Mouse (Mus musculus) hindbrain, embryonic 13.5 days (tissue): ENCODE results near the gene Echdc2. TPM values are rescaled to one million over a fixed set of nuclear protein-coding genes. Genes with fewer than 3 reads are reported as not detected.

Experiments
- ATAC-seq: fragments of 200-750 bp; cut with Nextera tagmentation; 2 replicates; pipeline ENCODE4 v1.8.0; 2017; ENCODE audit warnings: moderate TSS enrichment; ENCODE audit not compliant: low FRiP score
- H3K27ac ChIP-seq: fragments of 300-500 bp; sonication (generic); 2 replicates; pipeline ENCODE4 v1.5.1; 2015; ENCODE audit warnings: inconsistent platforms, mild to moderate bottlenecking, moderate library complexity
- H3K27me3 ChIP-seq: fragments of 300-500 bp; sonication (generic); 2 replicates; pipeline ENCODE4 v1.6.1; 2015; ENCODE audit warnings: mild to moderate bottlenecking, inconsistent platforms
- H3K36me3 ChIP-seq: fragments of 300-500 bp; sonication (generic); 2 replicates; pipeline ENCODE4 v1.6.1; 2015; ENCODE audit warnings: mild to moderate bottlenecking, inconsistent platforms
- H3K4me1 ChIP-seq: fragments of 300-500 bp; sonication (generic); replicated peaks from 2 replicates; pipeline ENCODE4 v1.6.1; 2015; ENCODE audit warnings: inconsistent platforms
- H3K4me2 ChIP-seq: fragments of 300-500 bp; sonication (generic); 2 replicates; pipeline ENCODE4 v1.6.1; 2015; ENCODE audit warnings: inconsistent platforms, mild to moderate bottlenecking, moderate library complexity
- H3K4me3 ChIP-seq: fragments of 300-500 bp; sonication (generic); 2 replicates; pipeline ENCODE4 v1.5.1; 2015; ENCODE audit warnings: mild to moderate bottlenecking, inconsistent platforms
- H3K9ac ChIP-seq: fragments of 300-500 bp; sonication (generic); 2 replicates; pipeline ENCODE4 v1.6.1; 2015; ENCODE audit warnings: mild to moderate bottlenecking, inconsistent platforms
- H3K9me3 ChIP-seq: fragments of 300-500 bp; sonication (generic); 2 replicates; pipeline ENCODE4 v1.6.1; 2016; ENCODE audit warnings: inconsistent platforms
- WGBS: fragments of 180-500 bp; shearing (Covaris S2); methylation state at CpG from one replicate; pipeline ENCODE4 v1.1.7; 2015; 5-methylcytosine and 5-hydroxymethylcytosine counted together
- polyA plus RNA-seq: library from polyadenylated mRNA; unstranded; fragments of >200 nt; fragmentation: Nextera tagmentation; extraction: Ambion mirVana; gene quantifications from 2 replicates; pipeline ENCODE4 v1.2.1, GENCODE M21; 2015

The Echdc2 gene
- polyA plus RNA-seq, 1 experiment from 2014 or later, result 9.9 TPM

GRCm38 (mm10) chr4:108217332-108218179 lies 52.3 kb downstream of the Echdc2 start, which contains the start of gene Zyg11a:
Gene Zyg11a, minus strand, starts transcription at chr4:108218048.
- no peaks in the 10 kb centered on the region for H3K36me3 ChIP-seq
- no peaks in the 10 kb centered on the region for H3K9me3 ChIP-seq
- no peak for ATAC-seq
- H3K27me3 ChIP-seq, result peaks cover 69% of the 10 kb centered on the region
- H3K4me3 ChIP-seq, result peak within 1 kb of the TSS; percentile 41
- peak within 1 kb of the TSS; percentile 29; the same call in 1 of the 2 replicates for H3K9ac ChIP-seq
- H3K4me2 ChIP-seq, result peak within 1 kb of the TSS; percentile 56
- no peak within 1 kb of the TSS for H3K27ac ChIP-seq
- peaks cover 8% of the 10 kb centered on the region for H3K4me1 ChIP-seq
- 1% methylated on average over 86 of the region's 107 CpGs for whole genome bisulfite sequencing

DNA sequence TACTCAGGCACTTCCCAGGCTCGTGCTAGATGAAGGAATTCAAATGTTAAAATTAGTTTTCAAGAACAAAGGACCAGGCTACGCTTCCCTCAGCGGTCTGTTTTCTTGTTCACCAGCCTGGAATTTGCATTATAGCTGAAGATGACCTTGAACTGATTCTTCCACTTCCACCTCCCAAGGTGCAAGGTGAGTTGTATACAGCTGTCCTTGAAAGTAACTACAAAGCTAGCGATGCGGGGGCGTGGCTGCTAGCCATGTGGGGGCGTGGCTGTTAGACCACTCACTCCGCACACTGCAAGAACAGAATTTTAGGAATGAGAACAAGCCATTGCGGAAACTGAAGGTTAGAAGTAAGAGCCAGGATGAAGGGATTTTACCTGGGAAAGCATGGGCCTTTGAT lies 53.8 kb downstream of the Echdc2 start:
- no peak overlapping the region for H3K9ac ChIP-seq
- no peak for ATAC-seq
- H3K36me3 ChIP-seq, result no peaks in the 10 kb centered on the region
- H3K4me3 ChIP-seq, result no peak overlapping the region
- peaks cover 66% of the 10 kb centered on the region for H3K27me3 ChIP-seq
- H3K4me1 ChIP-seq, result peaks cover 8% of the 10 kb centered on the region
- WGBS, result 7% methylated on average over 9 of the region's 9 CpGs
- no peak overlapping the region for H3K4me2 ChIP-seq
- H3K9me3 ChIP-seq, result no peaks in the 10 kb centered on the region
- H3K27ac ChIP-seq, result no peak overlapping the region

DNA sequence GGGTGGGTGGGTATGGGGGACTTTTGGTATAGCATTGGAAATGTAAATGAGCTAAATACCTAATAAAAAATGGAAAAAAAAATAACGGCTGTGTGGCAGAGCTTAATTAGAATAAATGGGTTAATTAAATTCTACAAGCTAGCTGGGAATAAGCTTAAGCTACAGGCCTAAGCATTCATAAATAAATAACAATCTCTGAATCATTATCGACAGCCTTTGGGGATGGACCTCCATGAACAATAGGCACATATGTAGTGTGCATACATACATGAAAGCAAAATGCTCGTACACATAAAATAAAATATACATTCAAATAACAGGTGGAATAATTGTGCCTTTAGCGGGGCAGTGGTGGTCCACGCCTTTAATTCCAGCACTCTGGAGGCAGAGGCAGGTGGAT lies 57.3 kb downstream of the Echdc2 start:
- no peaks in the 10 kb centered on the region for H3K36me3 ChIP-seq
- peaks cover 35% of the 10 kb centered on the region for H3K27me3 ChIP-seq
- no peak overlapping the region for H3K27ac ChIP-seq
- no peak overlapping the region for H3K9ac ChIP-seq
- ATAC-seq, result no peak
- peaks cover 5% of the 10 kb centered on the region; the same call in 1 of the 2 replicates for H3K4me1 ChIP-seq
- no peak overlapping the region for H3K4me3 ChIP-seq
- no peaks in the 10 kb centered on the region for H3K9me3 ChIP-seq
- H3K4me2 ChIP-seq, result no peak overlapping the region
- WGBS, result 78% methylated on average over 5 of the region's 5 CpGs

DNA sequence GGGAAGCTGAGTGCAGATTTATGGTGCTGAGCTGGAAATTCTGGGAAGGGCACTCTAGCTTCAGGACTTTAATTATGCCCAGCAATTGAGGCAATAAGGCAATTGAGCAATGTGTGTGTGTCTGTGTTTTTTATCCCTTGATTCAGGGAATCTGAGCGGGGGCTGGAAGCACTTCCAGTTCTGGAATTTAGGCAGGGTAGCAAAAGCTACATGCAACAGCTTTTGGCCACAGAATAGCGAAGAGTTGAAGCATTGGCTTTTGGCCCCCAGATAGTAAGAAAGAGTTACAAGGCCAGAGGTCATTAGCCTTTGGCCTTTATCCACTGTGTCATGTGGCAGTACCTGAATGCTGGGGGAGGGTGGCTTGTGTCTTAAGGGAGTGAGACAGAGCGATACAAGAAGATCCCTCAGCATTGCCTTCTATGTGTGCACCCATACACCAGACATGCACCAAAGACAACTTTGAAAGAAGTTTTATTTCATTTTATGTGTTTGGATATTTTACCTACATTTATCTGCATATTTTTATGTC lies 60.2 kb downstream of the Echdc2 start:
- Histone ChIP-seq H3K36me3 (no peaks in the 10 kb centered on the region), H3K9ac (no peak overlapping the region), H3K4me2 (no peak overlapping the region), H3K27ac (no peak overlapping the region), H3K4me1 (no peaks in the 10 kb centered on the region), H3K9me3 (no peaks in the 10 kb centered on the region), H3K4me3 (no peak overlapping the region), H3K27me3 (0 out of 2 replicates have a peak, but pooled peaks cover 8% of the 10 kb centered on the region)
- 37% methylated on average over 3 of the region's 3 CpGs for WGBS
- no peak for ATAC-seq

Other genes starting within 250 kb of the Echdc2 start
- gene Cpt2, start 241.8 kb upstream of the Echdc2 start, polyA plus RNA-seq, result 19.0 and 20.0 TPM in 2 replicates
- gene Slc1a7, start 197.1 kb upstream of the Echdc2 start, polyA plus RNA-seq, result not detected in 2 replicates
- gene Podn, start 69.0 kb upstream of the Echdc2 start, polyA plus RNA-seq, result 0.13 and 0.18 TPM in 2 replicates
- gene Scp2, start 20.4 kb upstream of the Echdc2 start, polyA plus RNA-seq, result 214 and 228 TPM in 2 replicates
- not detected in 2 replicates for gene Zyg11a, start 52.6 kb downstream of the Echdc2 start, polyA plus RNA-seq
- 27.1 and 27.7 TPM in 2 replicates for gene Zyg11b, start 135.7 kb downstream of the Echdc2 start, polyA plus RNA-seq
- 49.9 and 50.0 TPM in 2 replicates for gene Coa7, start 162.7 kb downstream of the Echdc2 start, polyA plus RNA-seq
- 4.9 and 5.3 TPM in 2 replicates for gene Shisal2a, start 217.9 kb downstream of the Echdc2 start, polyA plus RNA-seq
- 34.1 and 35.8 TPM in 2 replicates for gene Gpx7, start 241.5 kb downstream of the Echdc2 start, polyA plus RNA-seq